Mouse (Mus musculus) testis, adult 2 months (tissue): ENCODE measurements around the gene 4930402F06Rik.

Experiments used
- CTCF ChIP-seq: fragments of 200-500 bp; IDR thresholded peaks from 2 replicates; pipeline ENCODE4 v1.5.1; 2012; ENCODE audit warnings: low read depth, mild to moderate bottlenecking, inconsistent platforms, low read length, moderate library complexity; ENCODE audit not compliant: control insufficient read depth, insufficient read depth, insufficient replicate concordance
- POLR2A ChIP-seq: fragments of 200-500 bp; IDR thresholded peaks from 2 replicates; pipeline ENCODE4 v1.6.1; 2012; ENCODE audit warnings: low read depth, mild to moderate bottlenecking, inconsistent platforms, low read length, moderate library complexity; ENCODE audit not compliant: control insufficient read depth

DNA sequence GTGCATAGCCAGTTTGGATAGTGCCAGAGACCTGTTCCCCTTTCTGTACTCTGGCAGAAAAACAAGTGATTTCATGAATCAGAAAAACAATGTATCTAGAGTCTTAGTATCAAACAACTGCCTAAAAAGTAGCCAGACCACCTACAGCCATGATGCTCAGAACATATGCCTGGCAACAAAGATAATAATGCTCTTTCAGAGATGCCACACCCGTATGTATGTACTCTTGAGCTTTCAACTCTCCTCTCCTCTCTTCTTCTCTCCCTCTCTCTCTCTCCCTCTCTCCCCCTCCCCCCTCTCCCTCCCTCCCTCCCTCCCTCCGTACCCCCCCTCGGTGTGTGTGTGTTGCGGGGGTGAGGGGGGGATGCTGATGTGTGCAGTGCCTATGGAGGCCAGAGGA lies 22.3 kb upstream of the 4930402F06Rik start:
- no peak for TF ChIP-seq CTCF
- no peak for TF ChIP-seq POLR2A
